Mouse (Mus musculus): ENCODE results near the gene Med25.

DNA sequence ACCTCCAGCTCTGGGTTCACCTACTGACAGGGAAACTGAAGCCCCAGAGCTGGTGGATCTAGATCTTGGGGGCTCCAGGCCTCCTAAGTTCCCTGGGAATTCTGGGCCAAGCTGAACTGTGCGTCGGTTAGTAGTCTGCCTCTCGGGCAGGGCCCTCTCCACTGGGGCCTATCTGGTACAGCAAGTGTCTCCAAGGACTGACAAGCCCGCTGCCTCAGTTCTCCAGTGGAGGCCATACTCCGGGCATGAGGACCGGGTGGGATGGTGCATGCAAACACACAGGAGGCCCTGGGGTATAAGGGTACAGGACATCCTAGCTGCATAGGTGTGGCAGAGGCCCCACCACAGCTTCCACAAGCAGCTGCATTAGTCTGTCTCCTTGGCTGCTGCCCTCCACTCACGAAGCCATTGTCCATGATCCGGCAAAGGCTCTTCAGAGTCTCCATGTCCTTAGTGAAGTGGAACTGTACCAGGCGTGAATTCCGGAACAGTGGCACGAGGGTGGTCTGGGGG, 28.5 kb downstream of the Med25 start:
- TF ChIP-seq REST (IDR thresholded peaks at IDR 0.05; ENCODE audit: insufficient read depth, insufficient read length) = no peak
- no peak for TF ChIP-seq MYOG (IDR thresholded peaks at IDR 0.05; ENCODE audit: control insufficient read depth in 1 of 3, insufficient read depth in 1 of 3, insufficient read length in 2 of 3, low read depth in 2 of 3)
- TF ChIP-seq USF1 (IDR thresholded peaks at IDR 0.05; ENCODE audit: low read depth) = no peak
- no peak for TF ChIP-seq TCF12 (IDR thresholded peaks at IDR 0.05; ENCODE audit: insufficient read depth, poor library complexity, severe bottlenecking)
- no peak for TF ChIP-seq MAX (IDR thresholded peaks at IDR 0.05; ENCODE audit: low read depth)
